Mouse (Mus musculus): Measurements from ENCODE around the gene Wdr93.
A peak's percentile ranks its signal among the peaks of the same experiment; 100 is the strongest.

Wdr93 gene

DNA sequence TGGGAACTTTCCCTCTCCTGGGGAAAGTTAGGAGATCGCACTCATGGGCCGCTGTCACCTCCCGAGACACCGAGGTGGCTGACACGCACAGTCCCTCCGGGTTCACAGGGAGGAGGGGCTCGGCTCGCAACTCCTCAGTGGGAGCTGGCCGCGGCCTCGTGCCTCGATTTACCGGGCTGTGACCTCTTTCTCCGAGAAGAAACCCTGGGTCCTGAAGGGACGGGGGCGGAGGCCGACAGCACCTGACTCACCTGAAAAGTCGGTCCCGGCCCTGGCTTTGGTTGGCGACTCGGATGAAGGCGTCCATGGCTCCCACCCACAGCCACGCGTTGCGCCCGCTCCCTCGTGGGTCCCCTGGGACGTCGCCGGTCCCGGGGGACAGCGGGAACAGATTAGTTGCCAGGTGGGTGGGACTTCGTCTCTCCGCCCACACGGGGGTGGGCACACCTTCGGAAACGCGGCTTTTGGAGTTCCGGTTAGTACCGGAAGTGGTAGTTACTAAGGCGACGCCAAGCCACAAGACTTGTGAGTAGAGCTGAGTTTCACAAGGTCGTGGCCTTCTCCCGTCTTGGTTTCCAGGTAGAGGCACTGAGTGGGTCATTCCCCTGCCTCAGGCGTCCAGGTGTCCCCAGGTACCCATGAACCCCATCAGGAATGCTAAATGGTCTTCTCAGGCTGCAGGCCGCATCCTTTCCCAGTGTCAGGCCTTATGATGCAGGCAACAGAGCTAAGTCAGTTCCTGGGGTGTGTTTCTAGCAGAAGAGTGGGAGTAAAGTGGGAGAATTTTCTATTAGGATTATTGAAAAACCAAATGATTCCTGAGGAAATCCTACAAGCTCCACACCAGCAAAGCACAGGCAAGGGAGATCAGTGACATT lies at the start of gene Wdr93, which contains the start of gene Pex11a:
Gene Wdr93 (plus strand): TSS at position 505 of the 878 bp plus-strand sequence.
Gene Pex11a (minus strand): TSS at position 473 of the 878 bp plus-strand sequence.
- ATAC-seq (ENCODE audit: insufficient number of reproducible peaks, low FRiP score, low TSS enrichment): peak; percentile 80

DNA sequence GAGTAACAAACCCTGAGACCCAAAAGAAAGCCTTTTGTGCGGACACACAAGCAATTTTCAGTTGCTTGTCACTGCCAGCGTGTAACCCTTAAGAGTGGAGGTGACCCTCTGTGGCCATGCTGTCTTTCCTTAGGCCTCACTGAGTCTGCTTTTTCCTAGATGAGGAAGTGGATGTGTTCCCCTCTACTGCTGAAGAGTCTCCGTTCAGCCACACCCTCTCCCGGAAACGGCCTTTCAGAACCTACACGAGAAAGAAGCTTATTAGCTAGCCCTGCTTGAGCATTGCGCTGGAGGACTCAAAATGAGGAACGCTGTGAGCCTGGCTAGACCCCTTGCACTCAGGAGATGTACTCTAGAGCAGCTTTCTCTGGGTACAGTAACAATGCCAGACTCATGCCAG lies 46.5 kb upstream of the Wdr93 start:
- ATAC-seq (ENCODE audit: insufficient number of reproducible peaks, low FRiP score, low TSS enrichment): no peak

GRCm38 (mm10) chr7:79702755-79703154 lies 40.2 kb upstream of the Wdr93 start:
- no peak for ATAC-seq (ENCODE audit: insufficient number of reproducible peaks, low FRiP score, low TSS enrichment)

DNA sequence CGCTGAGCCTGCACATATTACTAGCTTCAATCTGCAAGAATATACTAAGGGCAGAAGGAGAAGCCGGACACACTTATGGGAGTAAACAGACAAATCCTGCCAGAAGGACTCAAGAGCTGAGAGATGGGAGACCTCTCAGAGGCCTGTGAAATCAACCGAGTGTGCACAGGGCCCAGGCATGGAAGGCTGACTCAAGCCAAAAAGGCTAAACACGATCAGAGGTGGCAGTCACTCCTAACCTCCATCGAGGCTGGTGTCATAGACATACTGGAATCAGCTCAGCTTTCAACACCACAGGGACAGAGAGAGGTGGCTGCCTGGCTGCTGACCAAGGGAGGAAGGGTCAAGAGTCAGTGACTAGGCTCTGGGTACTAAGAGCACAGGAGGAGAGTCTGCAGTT lies 37.8 kb upstream of the Wdr93 start:
- no peak for ATAC-seq (ENCODE audit: insufficient number of reproducible peaks, low FRiP score, low TSS enrichment)

DNA sequence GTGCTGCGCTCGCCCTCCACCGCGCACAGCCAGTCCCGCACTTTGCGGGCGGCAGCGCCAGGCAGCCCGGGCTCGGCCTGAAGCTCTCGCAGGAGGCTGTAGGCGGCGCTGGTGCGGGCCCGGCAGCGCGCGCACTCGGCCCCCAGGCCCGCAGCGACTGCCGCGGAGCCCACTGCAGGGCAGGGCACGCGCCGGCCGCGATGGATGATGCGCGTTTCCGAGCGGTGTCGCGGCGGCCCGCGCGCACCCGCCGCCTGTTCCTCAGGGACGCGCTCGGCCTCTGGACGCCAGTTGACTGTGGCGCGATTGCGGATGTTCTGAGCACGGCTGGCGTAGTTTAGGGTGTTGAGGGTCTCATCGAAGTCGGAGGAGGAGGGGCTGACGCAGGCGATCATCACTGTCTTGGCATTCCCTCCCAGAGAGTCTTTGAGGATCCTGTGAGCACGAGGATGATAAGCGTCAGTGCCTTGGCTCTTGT lies 32.8 kb upstream of the Wdr93 start:
- ATAC-seq (ENCODE audit: insufficient number of reproducible peaks, low FRiP score, low TSS enrichment): peak; percentile 77

DNA sequence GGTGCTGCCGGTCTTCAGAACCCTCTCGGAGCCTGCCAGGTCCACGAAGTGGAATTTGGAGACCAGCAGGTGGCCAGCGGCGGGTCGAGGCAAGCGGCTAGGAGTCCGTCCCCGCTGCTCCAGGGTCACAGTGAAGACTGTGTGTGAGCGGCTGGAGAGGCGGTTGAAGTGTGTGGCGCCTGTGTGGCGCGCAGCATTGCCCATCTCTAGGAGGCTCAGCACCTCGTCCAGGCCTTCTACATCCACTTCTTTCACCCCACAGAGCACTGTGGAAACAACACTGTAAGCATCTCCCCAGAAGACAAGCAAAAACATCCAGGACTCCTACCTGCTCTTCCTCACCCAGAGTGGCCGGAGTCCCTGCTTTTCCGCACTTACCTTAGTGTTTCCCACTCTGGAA lies 32.1 kb upstream of the Wdr93 start:
- no peak for ATAC-seq (ENCODE audit: insufficient number of reproducible peaks, low FRiP score, low TSS enrichment)

- ATAC-seq (ENCODE audit: insufficient number of reproducible peaks, low FRiP score, low TSS enrichment): no peak
Measured at GRCm38 (mm10) chr7:79715187-79715981, 27.6 kb upstream of the Wdr93 start, which contains the start of gene Kif7. Gene Kif7 (minus strand): TSS chr7:79715720.

DNA sequence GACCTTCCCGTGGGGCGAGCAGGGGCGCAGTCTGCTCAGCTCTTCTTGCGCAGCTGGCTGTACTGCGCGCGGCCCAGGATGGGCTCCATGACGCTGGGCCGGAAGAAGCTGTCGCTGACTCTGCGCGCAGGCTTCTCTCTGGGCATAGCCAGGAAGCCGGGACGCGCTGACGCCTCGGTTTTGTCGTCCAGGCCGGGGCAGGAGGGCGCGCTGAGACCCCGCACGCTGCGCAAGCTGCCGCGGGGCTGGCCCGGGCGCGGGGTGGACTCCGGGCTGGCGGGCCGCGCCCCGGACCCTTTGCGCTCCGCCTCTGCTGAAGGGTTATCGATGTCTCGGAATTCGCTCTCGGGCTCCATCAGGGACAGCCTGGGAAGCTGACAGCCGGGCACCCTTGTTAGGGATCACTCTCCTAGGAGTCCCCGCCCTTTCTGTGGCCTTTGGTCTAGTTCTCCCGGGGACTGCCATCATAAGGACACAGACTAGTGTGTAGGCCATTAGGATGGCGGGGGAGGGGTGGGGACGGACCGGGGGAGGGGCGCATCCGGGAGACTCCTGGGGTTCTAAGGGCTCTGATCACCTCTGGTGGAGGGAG lies 21.5 kb upstream of the Wdr93 start:
- ATAC-seq (ENCODE audit: insufficient number of reproducible peaks, low FRiP score, low TSS enrichment): no peak

- no peak for ATAC-seq (ENCODE audit: insufficient number of reproducible peaks, low FRiP score, low TSS enrichment)
Measured at GRCm38 (mm10) chr7:79727091-79727490, 15.9 kb upstream of the Wdr93 start.

DNA sequence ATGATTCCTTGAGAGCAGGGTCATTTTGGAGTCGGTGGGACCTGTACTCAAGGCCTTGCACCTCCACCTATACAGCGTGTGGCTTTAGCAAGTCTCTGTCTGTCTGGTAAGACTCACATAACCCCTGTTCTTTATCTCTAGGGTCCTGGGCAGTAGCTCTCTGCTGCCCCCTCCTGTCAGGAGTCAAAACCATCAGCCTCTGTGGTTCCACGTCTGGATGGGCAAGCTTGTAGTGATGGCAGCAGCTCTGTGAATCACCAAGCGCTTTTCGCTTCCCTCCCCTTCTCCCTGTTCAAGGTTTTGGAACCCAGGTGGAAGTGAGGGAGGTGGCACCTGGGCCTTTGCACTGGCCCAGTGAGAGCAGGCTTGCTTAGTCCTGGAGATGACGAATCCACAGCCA lies 14.7 kb upstream of the Wdr93 start:
- ATAC-seq (ENCODE audit: insufficient number of reproducible peaks, low FRiP score, low TSS enrichment): no peak

DNA sequence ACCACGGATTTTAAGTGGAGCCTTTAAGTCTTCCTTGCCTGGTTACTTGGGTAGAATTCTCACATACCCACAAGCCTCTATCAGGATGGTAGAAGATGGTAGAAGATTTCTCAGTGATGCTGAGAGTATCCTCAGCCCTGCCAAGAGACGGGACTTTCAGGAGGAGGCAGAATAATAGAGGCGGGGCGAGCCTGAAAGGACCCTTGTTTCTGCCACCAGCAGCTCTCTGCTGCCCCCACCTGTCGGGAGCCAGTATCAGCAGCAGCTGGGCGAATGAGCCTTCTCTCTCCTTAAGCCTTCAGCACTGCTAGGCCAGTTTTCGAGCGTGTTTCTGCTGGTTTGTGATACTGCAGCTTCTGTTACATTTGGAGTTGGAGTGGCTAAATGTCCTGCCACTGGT lies 13.8 kb upstream of the Wdr93 start:
- no peak for ATAC-seq (ENCODE audit: insufficient number of reproducible peaks, low FRiP score, low TSS enrichment)

- ATAC-seq (ENCODE audit: insufficient number of reproducible peaks, low FRiP score, low TSS enrichment): no peak
Measured at GRCm38 (mm10) chr7:79729743-79730370, 13.1 kb upstream of the Wdr93 start.

GRCm38 (mm10) chr7:79731438-79731837 lies 11.5 kb upstream of the Wdr93 start:
- ATAC-seq (ENCODE audit: insufficient number of reproducible peaks, low FRiP score, low TSS enrichment): no peak

DNA sequence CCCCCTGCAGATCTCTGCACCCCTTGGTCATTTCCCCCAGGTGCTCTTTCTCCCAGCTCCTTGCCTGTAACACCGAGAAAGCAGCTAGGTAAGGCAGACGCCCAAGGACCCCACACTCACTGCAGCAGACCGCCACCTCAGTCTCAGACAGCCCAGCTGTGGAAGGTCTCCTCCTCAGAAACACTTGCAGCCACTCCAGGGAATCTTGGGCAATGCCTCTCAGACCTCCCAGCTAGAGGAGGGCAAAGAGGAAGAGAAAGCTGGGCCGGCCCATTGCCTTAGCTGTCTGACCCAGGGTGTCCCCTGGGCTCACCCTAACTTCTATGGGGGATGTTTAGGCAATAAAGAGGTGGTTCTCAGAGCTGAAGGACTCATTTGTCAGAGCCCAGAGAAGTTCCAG lies 10.3 kb upstream of the Wdr93 start, which contains the start of gene Plin1:
Gene Plin1 (minus strand): TSS at position 282 of the 400 bp plus-strand sequence.
- no peak for ATAC-seq (ENCODE audit: insufficient number of reproducible peaks, low FRiP score, low TSS enrichment)

DNA sequence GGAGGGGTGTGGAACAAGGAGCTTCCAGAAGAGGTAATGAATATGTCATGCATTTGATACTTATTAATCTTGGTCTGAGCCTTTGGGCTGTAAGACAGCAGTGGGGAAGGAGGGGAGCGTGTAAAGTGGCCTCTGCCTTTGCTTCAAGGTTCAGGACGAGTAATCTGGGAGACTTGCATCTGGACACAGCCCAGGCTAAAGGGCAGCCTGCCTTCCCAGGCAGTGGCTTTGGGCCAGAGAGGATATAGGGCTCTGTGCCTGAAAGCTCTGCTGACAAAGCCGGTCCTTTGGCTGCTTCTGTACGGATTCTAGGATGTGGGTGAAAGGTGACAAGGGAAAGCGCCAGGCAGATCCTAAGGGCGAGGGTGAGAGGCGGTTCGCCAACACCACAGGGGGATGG lies 8.4 kb upstream of the Wdr93 start:
- no peak for ATAC-seq (ENCODE audit: insufficient number of reproducible peaks, low FRiP score, low TSS enrichment)

- no peak for ATAC-seq (ENCODE audit: insufficient number of reproducible peaks, low FRiP score, low TSS enrichment)
Measured at GRCm38 (mm10) chr7:79736511-79736910, 6.5 kb upstream of the Wdr93 start.

DNA sequence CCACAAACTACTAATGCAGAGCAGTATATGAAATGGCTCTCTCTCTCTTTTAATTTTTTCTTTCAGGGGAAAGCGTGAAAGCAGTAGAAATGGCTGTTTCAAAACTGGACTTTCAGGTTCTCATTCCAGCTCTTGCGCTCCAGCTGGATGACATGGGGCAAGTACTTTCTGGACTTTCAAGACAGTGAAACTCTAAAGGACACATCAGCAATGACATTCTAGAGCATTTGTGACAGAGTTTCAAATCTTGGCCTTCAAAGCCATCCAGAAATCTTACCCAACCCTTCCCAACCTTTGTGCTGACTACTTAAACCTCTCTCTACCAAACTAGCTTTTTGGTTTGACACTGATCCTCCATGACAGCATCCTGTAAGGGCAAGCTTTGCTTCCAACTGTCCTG lies 4.0 kb upstream of the Wdr93 start:
- no peak for ATAC-seq (ENCODE audit: insufficient number of reproducible peaks, low FRiP score, low TSS enrichment)

GRCm38 (mm10) chr7:79740279-79740678 lies 2.7 kb upstream of the Wdr93 start:
- ATAC-seq (ENCODE audit: insufficient number of reproducible peaks, low FRiP score, low TSS enrichment): no peak

GRCm38 (mm10) chr7:79742277-79742658 lies 695 bp upstream of the Wdr93 start:
- ATAC-seq (ENCODE audit: insufficient number of reproducible peaks, low FRiP score, low TSS enrichment): no peak

- ATAC-seq (ENCODE audit: insufficient number of reproducible peaks, low FRiP score, low TSS enrichment): no peak
Measured at GRCm38 (mm10) chr7:79744051-79744450, 1.1 kb downstream of the Wdr93 start.

Measured in cerebellum, adult (tissue).